Mouse (Mus musculus) neural tube, embryonic 11.5 days (tissue): ENCODE data around the gene Sparcl1. TPM values are rescaled to one million over a fixed set of nuclear protein-coding genes. Genes with fewer than 3 reads are reported as not detected.

Source experiments
- ATAC-seq: fragments of 200-750 bp; cut with Nextera tagmentation; 2 replicates; pipeline ENCODE4 v1.8.0; 2017; ENCODE audit warnings: moderate number of reproducible peaks, mild to moderate bottlenecking, moderate TSS enrichment, moderate library complexity; ENCODE audit not compliant: insufficient read depth, low FRiP score, low TSS enrichment
- DNase-seq: peaks from one replicate; pipeline ENCODE4 v3.0.0-alpha.2; 2015; ENCODE audit warnings: low spot score
- H3K27ac ChIP-seq: fragments of 300-500 bp; sonication (generic); 2 replicates; pipeline ENCODE4 v1.5.1; 2014; ENCODE audit warnings: low read depth, mild to moderate bottlenecking, low read length
- H3K27me3 ChIP-seq: fragments of 300-500 bp; sonication (generic); 2 replicates; pipeline ENCODE4 v1.6.1; 2014; ENCODE audit warnings: mild to moderate bottlenecking, low read length, mixed read lengths; ENCODE audit not compliant: control insufficient read depth, insufficient read depth
- H3K36me3 ChIP-seq: fragments of 300-500 bp; sonication (generic); 2 replicates; pipeline ENCODE4 v1.6.1; 2014; ENCODE audit warnings: mild to moderate bottlenecking, low read length, moderate library complexity, mixed read lengths; ENCODE audit not compliant: control insufficient read depth, insufficient read depth
- H3K4me1 ChIP-seq: fragments of 300-500 bp; sonication (generic); 2 replicates; pipeline ENCODE4 v1.6.1; 2014; ENCODE audit warnings: low read length, mixed read lengths; ENCODE audit not compliant: control insufficient read depth, insufficient read depth
- H3K4me2 ChIP-seq: fragments of 300-500 bp; sonication (generic); 2 replicates; pipeline ENCODE4 v1.6.1; 2014; ENCODE audit warnings: low read depth, mild to moderate bottlenecking, moderate library complexity
- H3K4me3 ChIP-seq: fragments of 300-500 bp; sonication (generic); 2 replicates; pipeline ENCODE4 v1.5.1; 2014; ENCODE audit warnings: low read depth, low read length
- H3K9ac ChIP-seq: fragments of 300-500 bp; sonication (generic); 2 replicates; pipeline ENCODE4 v1.6.1; 2014; ENCODE audit warnings: mild to moderate bottlenecking, low read length
- H3K9me3 ChIP-seq: fragments of 300-500 bp; sonication (generic); 2 replicates; pipeline ENCODE4 v1.6.1; 2016; ENCODE audit warnings: low read length; ENCODE audit not compliant: control insufficient read depth
- WGBS: fragments of 180-500 bp; shearing (Covaris S2); extraction: QIAGEN DNeasy Blood & Tissue Kit; methylation state at CpG from one replicate; pipeline ENCODE4 v1.1.7; 2014; 5-methylcytosine and 5-hydroxymethylcytosine counted together
- polyA plus RNA-seq: library from polyadenylated mRNA; unstranded; fragments of >200 nt; fragmentation: Nextera tagmentation; extraction: Ambion mirVana; gene quantifications from 2 replicates; pipeline ENCODE4 v1.2.1, GENCODE M21; 2014

The Sparcl1 gene
- polyA plus RNA-seq, result 68.9 and 73.1 TPM in 2 replicates

- 18% methylated on average over 15 of the region's 15 CpGs for WGBS
- Histone ChIP-seq H3K27ac (peak within 1 kb of the TSS; percentile 81), H3K9me3 (no peaks in the 10 kb centered on the region), H3K9ac (peak within 1 kb of the TSS; percentile 49), H3K36me3 (no peaks in the 10 kb centered on the region), H3K4me3 (peak within 1 kb of the TSS; percentile 11; the same call in 1 of the 2 replicates), H3K27me3 (no peaks in the 10 kb centered on the region), H3K4me2 (peak within 1 kb of the TSS; percentile 35), H3K4me1 (peaks cover 42% of the 10 kb centered on the region)
- ATAC-seq, result no peak
- DNase-seq, result peak; percentile 52
Observed at GRCm38 (mm10) chr5:104113491-104114172, at the start of gene Sparcl1. Sparcl1 (minus strand) TSS chr5:104113733.

- ATAC-seq (no peak), DNase-seq (no peak)
- H3K36me3 ChIP-seq, result no peaks in the 10 kb centered on the region
- 92% methylated on average over 1 of the region's 1 CpGs for WGBS
- no peak overlapping the region for H3K4me2 ChIP-seq
- H3K27me3 ChIP-seq, result no peaks in the 10 kb centered on the region
- no peak overlapping the region for H3K9ac ChIP-seq
- H3K4me3 ChIP-seq, result no peak overlapping the region
- no peaks in the 10 kb centered on the region for H3K9me3 ChIP-seq
- no peak overlapping the region for H3K27ac ChIP-seq
- no peaks in the 10 kb centered on the region for H3K4me1 ChIP-seq
Observed at GRCm38 (mm10) chr5:104161390-104161789, 47.9 kb upstream of the Sparcl1 start.

GRCm38 (mm10) chr5:104160581-104160980 lies 47.0 kb upstream of the Sparcl1 start:
- no peaks in the 10 kb centered on the region for H3K27me3 ChIP-seq
- no peak overlapping the region for H3K27ac ChIP-seq
- WGBS, result 78% methylated on average over 3 of the region's 3 CpGs
- DNase-seq (no peak), ATAC-seq (no peak)
- H3K4me2 ChIP-seq, result no peak overlapping the region
- no peaks in the 10 kb centered on the region for H3K36me3 ChIP-seq
- H3K4me1 ChIP-seq, result no peaks in the 10 kb centered on the region
- H3K9ac ChIP-seq, result no peak overlapping the region
- H3K9me3 ChIP-seq, result no peaks in the 10 kb centered on the region
- H3K4me3 ChIP-seq, result no peak overlapping the region

- Histone ChIP-seq H3K9me3 (no peaks in the 10 kb centered on the region), H3K4me3 (no peak overlapping the region), H3K36me3 (no peaks in the 10 kb centered on the region), H3K27ac (no peak overlapping the region), H3K4me1 (no peaks in the 10 kb centered on the region), H3K4me2 (no peak overlapping the region), H3K9ac (no peak overlapping the region), H3K27me3 (no peaks in the 10 kb centered on the region)
- DNase-seq (no peak), ATAC-seq (no peak)
- WGBS, result 85% methylated on average over 7 of the region's 7 CpGs
Observed at GRCm38 (mm10) chr5:104158332-104159052, 45.0 kb upstream of the Sparcl1 start.

GRCm38 (mm10) chr5:104157701-104158100 lies 44.2 kb upstream of the Sparcl1 start:
- ATAC-seq (no peak), DNase-seq (no peak)
- Histone ChIP-seq H3K9me3 (no peaks in the 10 kb centered on the region), H3K4me2 (no peak overlapping the region), H3K36me3 (no peaks in the 10 kb centered on the region), H3K9ac (no peak overlapping the region), H3K27ac (no peak overlapping the region), H3K4me3 (no peak overlapping the region), H3K27me3 (no peaks in the 10 kb centered on the region), H3K4me1 (no peaks in the 10 kb centered on the region)
- 97% methylated on average over 7 of the region's 7 CpGs for WGBS

- no peak overlapping the region for H3K27ac ChIP-seq
- H3K4me3 ChIP-seq, result no peak overlapping the region
- H3K9ac ChIP-seq, result no peak overlapping the region
- no peaks in the 10 kb centered on the region for H3K36me3 ChIP-seq
- ATAC-seq, result no peak
- no peak for DNase-seq
- no peaks in the 10 kb centered on the region for H3K27me3 ChIP-seq
- no peaks in the 10 kb centered on the region for H3K9me3 ChIP-seq
- H3K4me1 ChIP-seq, result no peaks in the 10 kb centered on the region
- WGBS, result 93% methylated on average over 6 of the region's 6 CpGs
- H3K4me2 ChIP-seq, result no peak overlapping the region
Observed at GRCm38 (mm10) chr5:104150196-104150595, 36.7 kb upstream of the Sparcl1 start.

- Histone ChIP-seq H3K4me2 (no peak overlapping the region), H3K9me3 (no peaks in the 10 kb centered on the region), H3K27me3 (no peaks in the 10 kb centered on the region), H3K27ac (0 out of 2 replicates have a peak overlapping the region, but pooled peaks have one; percentile 14), H3K36me3 (no peaks in the 10 kb centered on the region), H3K4me1 (no peaks in the 10 kb centered on the region), H3K4me3 (no peak overlapping the region), H3K9ac (no peak overlapping the region)
- DNase-seq (no peak), ATAC-seq (no peak)
- 68% methylated on average over 7 of the region's 7 CpGs for WGBS
Observed at GRCm38 (mm10) chr5:104149349-104149748, 35.8 kb upstream of the Sparcl1 start.

- no peak for ATAC-seq
- Histone ChIP-seq H3K9ac (no peak overlapping the region), H3K4me1 (no peaks in the 10 kb centered on the region), H3K4me2 (no peak overlapping the region), H3K9me3 (no peaks in the 10 kb centered on the region), H3K4me3 (no peak overlapping the region), H3K27ac (no peak overlapping the region), H3K36me3 (no peaks in the 10 kb centered on the region), H3K27me3 (no peaks in the 10 kb centered on the region)
- 80% methylated on average over 4 of the region's 4 CpGs for WGBS
- no peak for DNase-seq
Observed at GRCm38 (mm10) chr5:104144057-104144456, 30.5 kb upstream of the Sparcl1 start.

GRCm38 (mm10) chr5:104141067-104141466 lies 27.5 kb upstream of the Sparcl1 start:
- Histone ChIP-seq H3K9me3 (no peaks in the 10 kb centered on the region), H3K36me3 (no peaks in the 10 kb centered on the region), H3K4me1 (no peaks in the 10 kb centered on the region), H3K27ac (no peak overlapping the region), H3K4me3 (no peak overlapping the region), H3K27me3 (no peaks in the 10 kb centered on the region), H3K4me2 (no peak overlapping the region), H3K9ac (no peak overlapping the region)
- no peak for ATAC-seq
- DNase-seq, result no peak
- 82% methylated on average over 2 of the region's 2 CpGs for WGBS
